Mouse (Mus musculus): ENCODE measurements around the gene Sgce.
"Not testable (repeated sequence)": the region's sequence is repeated elsewhere in the genome, so short reads cannot be mapped to it uniquely, and the experiment has no call there.

DNA sequence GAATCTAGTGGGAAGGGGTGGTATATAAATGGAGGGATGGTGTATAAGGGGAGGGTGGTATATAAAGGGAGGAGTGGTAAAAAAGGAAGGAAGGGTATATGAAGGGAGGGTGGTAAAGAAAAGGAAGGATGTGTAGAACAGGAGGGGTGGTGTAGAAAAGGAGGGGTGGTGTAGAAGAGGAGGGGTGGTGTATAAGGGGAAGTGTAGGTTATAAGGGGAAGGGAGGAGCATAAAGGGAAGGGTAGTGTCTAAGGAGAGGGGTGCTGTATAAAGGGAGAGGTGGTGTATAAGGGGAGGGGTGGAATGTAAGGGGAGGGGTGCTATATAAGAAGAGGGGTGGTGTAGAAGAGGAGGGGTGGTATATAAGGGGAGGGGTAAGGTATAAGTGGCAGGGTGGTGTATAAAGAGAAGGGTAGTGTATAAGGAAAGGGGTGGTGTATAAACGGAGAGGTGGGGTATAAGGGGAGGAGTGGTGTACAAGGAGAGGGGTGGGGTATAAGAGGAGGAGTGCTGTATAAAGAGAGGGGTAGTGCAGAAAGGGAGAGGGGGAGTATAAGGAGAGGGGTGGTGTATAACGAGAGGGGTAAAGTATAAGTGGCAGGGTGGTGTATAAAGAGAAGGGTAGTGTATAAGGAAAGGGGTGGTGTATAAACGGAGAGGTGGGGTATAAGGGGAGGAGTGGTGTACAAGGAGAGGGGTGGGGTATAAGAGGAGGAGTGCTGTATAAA lies 14.6 kb upstream of the Sgce start:
- not testable (repeated sequence) for TF ChIP-seq POLR2A (IDR thresholded peaks at IDR 0.05; ENCODE audit: low read depth, low read length); CTCF (IDR thresholded peaks at IDR 0.05; ENCODE audit: extremely low read depth, insufficient read length, insufficient replicate concordance, low read depth, low read length)
